Mouse (Mus musculus) forebrain, embryonic 16.5 days (tissue): ENCODE data around the gene Mad1l1. TPM values are rescaled to one million over a fixed set of nuclear protein-coding genes. Genes with fewer than 3 reads are reported as not detected.

Source experiments
- ATAC-seq: fragments of 200-750 bp; cut with Nextera tagmentation; 2 replicates; pipeline ENCODE4 v1.8.0; 2017; ENCODE audit warnings: mild to moderate bottlenecking, moderate library complexity
- H3K27ac ChIP-seq: fragments of 300-500 bp; sonication (generic); 2 replicates; pipeline ENCODE4 v1.5.1; 2014; ENCODE audit warnings: low read length, control low read depth
- H3K27me3 ChIP-seq: fragments of 300-500 bp; sonication (generic); replicated peaks from 2 replicates; pipeline ENCODE4 v1.6.1; 2014; ENCODE audit warnings: low read length; ENCODE audit not compliant: control insufficient read depth, insufficient read depth
- H3K36me3 ChIP-seq: fragments of 300-500 bp; sonication (generic); 2 replicates; pipeline ENCODE4 v1.6.1; 2014; ENCODE audit not compliant: control insufficient read depth, insufficient read depth
- H3K4me1 ChIP-seq: fragments of 300-500 bp; sonication (generic); replicated peaks from 2 replicates; pipeline ENCODE4 v1.6.1; 2014; ENCODE audit warnings: low read length; ENCODE audit not compliant: control insufficient read depth, insufficient read depth
- H3K4me2 ChIP-seq: fragments of 300-500 bp; sonication (generic); 2 replicates; pipeline ENCODE4 v1.6.1; 2014; ENCODE audit warnings: mild to moderate bottlenecking, low read length, control low read depth
- H3K4me3 ChIP-seq: fragments of 300-500 bp; sonication (generic); replicated peaks from 2 replicates; pipeline ENCODE4 v1.5.1; 2014; ENCODE audit warnings: mild to moderate bottlenecking, low read length, control low read depth
- H3K9ac ChIP-seq: fragments of 300-500 bp; sonication (generic); replicated peaks from 2 replicates; pipeline ENCODE4 v1.6.1; 2014; ENCODE audit warnings: low read depth, low read length, control low read depth
- H3K9me3 ChIP-seq: fragments of 300-500 bp; sonication (generic); 2 replicates; pipeline ENCODE4 v1.6.1; 2016; ENCODE audit warnings: low read length; ENCODE audit not compliant: control insufficient read depth
- WGBS: fragments of 180-500 bp; shearing (Covaris S2); extraction: QIAGEN DNeasy Blood & Tissue Kit; methylation state at CpG from one replicate; pipeline ENCODE4 v1.1.7; 2014; 5-methylcytosine and 5-hydroxymethylcytosine counted together
- polyA plus RNA-seq: library from polyadenylated mRNA; unstranded; fragments of >200 nt; fragmentation: Nextera tagmentation; extraction: Ambion mirVana; gene quantifications from 2 replicates; pipeline ENCODE4 v1.2.1, GENCODE M21; 2015

Gene Mad1l1
- polyA plus RNA-seq, 1 experiment from 2014 or later, result 33.4 TPM

- no peak for ATAC-seq
- no peak overlapping the region for H3K27ac ChIP-seq
- H3K9me3 ChIP-seq, result no peaks in the 10 kb centered on the region
- peaks cover 3% of the 10 kb centered on the region; the same call in 1 of the 2 replicates for H3K4me1 ChIP-seq
- WGBS, result 30% methylated on average over 2 of the region's 2 CpGs
- H3K27me3 ChIP-seq, result no peaks in the 10 kb centered on the region
- no peaks in the 10 kb centered on the region for H3K36me3 ChIP-seq
- no peak overlapping the region for H3K4me2 ChIP-seq
- no peak overlapping the region for H3K4me3 ChIP-seq
- no peak overlapping the region for H3K9ac ChIP-seq
Observed at GRCm38 (mm10) chr5:140217900-140218299, 103.5 kb downstream of the Mad1l1 start.

- Histone ChIP-seq H3K9ac (no peak overlapping the region), H3K27ac (no peak overlapping the region), H3K4me1 (peaks cover 3% of the 10 kb centered on the region; the same call in 1 of the 2 replicates), H3K4me3 (no peak overlapping the region), H3K27me3 (no peaks in the 10 kb centered on the region), H3K4me2 (no peak overlapping the region), H3K36me3 (no peaks in the 10 kb centered on the region), H3K9me3 (no peaks in the 10 kb centered on the region)
- no peak for ATAC-seq
- 83% methylated on average over 3 of the region's 3 CpGs for WGBS
Observed at GRCm38 (mm10) chr5:140217083-140217482, 104.3 kb downstream of the Mad1l1 start.

GRCm38 (mm10) chr5:140215471-140216087 lies 105.8 kb downstream of the Mad1l1 start:
- Histone ChIP-seq H3K9me3 (no peaks in the 10 kb centered on the region), H3K4me2 (no peak overlapping the region), H3K27ac (no peak overlapping the region), H3K36me3 (no peaks in the 10 kb centered on the region), H3K4me1 (peaks cover 3% of the 10 kb centered on the region; the same call in 1 of the 2 replicates), H3K27me3 (no peaks in the 10 kb centered on the region), H3K4me3 (no peak overlapping the region), H3K9ac (no peak overlapping the region)
- ATAC-seq, result no peak
- WGBS, result 76% methylated on average over 4 of the region's 4 CpGs

GRCm38 (mm10) chr5:140213001-140213400 lies 108.4 kb downstream of the Mad1l1 start:
- peaks cover 11% of the 10 kb centered on the region for H3K4me1 ChIP-seq
- no peaks in the 10 kb centered on the region for H3K36me3 ChIP-seq
- H3K4me3 ChIP-seq, result no peak overlapping the region
- 87% methylated on average over 4 of the region's 4 CpGs for WGBS
- no peak overlapping the region for H3K27ac ChIP-seq
- H3K4me2 ChIP-seq, result no peak overlapping the region
- H3K9ac ChIP-seq, result no peak overlapping the region
- no peak for ATAC-seq
- no peaks in the 10 kb centered on the region for H3K27me3 ChIP-seq
- H3K9me3 ChIP-seq, result no peaks in the 10 kb centered on the region

DNA sequence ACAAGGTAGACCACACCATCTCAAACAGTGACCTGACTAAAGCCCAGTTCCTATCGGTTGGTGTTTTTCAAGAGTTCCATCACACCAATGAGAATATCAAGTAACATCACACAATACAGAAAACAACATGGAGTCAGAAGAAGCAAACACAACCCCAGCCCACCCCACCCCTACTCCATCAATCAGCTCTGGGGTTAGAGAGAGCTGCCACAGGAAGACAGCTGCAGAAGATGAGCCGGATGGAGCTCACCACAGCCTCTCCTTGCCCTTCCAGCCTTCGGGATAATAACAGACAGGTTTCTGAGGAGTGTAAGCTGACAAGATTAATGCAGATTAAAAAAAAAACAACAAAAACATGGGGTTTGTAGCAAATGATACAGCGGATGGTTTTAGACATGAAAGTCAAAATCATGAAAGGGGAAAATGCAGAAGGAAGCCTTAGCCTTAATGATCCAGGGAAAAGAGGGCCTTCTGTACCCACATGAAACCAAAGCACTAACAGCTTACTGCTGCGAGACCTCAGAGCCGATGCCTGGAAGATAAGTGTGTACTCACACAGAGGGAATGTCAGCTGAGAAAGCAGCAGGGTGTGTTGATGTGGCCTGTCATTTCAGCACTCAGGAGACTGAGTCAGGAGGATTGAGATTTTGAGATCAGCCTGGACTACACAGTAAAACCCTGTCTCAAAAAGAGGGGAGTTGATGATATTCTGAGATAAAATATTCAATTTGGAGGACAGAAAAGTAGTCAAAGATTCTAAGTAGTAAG lies 110.8 kb downstream of the Mad1l1 start:
- no peak overlapping the region for H3K4me3 ChIP-seq
- H3K27ac ChIP-seq, result no peak overlapping the region
- no peaks in the 10 kb centered on the region for H3K36me3 ChIP-seq
- 89% methylated on average over 6 of the region's 6 CpGs for WGBS
- no peak for ATAC-seq
- H3K4me1 ChIP-seq, result peaks cover 8% of the 10 kb centered on the region
- no peak overlapping the region for H3K9ac ChIP-seq
- H3K9me3 ChIP-seq, result no peaks in the 10 kb centered on the region
- no peak overlapping the region for H3K4me2 ChIP-seq
- no peaks in the 10 kb centered on the region for H3K27me3 ChIP-seq

DNA sequence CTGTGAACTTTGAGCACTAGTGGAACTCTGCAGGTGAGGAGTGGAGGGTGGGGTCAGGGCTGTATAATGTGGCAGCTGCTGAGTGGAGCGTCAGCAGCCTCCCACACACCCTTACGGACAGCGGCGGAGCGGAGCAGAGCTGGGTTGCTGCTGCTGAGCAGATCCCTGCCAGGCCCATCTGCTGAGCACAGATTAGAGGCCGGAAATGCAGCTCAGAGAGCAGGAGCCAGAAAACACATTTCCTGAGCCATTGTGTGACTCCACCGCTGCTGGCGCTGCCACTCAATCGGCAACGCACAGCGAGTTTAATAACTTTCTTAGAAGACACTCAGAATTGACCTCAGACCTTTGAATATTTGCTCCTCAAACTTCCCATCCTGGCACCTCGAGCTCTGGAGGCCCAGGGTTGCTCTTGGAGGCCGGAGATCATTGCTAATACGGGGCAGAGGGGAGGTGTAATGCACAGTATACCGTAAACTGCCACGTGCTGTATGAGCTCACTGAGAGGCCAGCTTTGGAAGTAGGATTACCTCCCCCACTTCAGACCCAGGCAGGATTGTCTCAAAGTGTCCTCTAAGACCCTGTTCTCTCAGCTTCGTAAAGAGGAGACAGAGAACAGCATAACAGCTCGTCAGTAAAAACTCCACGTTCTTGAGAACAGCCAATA lies 112.5 kb downstream of the Mad1l1 start:
- peak; percentile 69; the same call in 1 of the 2 replicates for ATAC-seq
- Histone ChIP-seq H3K4me3 (no peak overlapping the region), H3K4me1 (peaks cover 8% of the 10 kb centered on the region), H3K9me3 (no peaks in the 10 kb centered on the region), H3K4me2 (no peak overlapping the region), H3K9ac (no peak overlapping the region), H3K36me3 (no peaks in the 10 kb centered on the region), H3K27ac (no peak overlapping the region), H3K27me3 (no peaks in the 10 kb centered on the region)
- 35% methylated on average over 19 of the region's 19 CpGs for WGBS

DNA sequence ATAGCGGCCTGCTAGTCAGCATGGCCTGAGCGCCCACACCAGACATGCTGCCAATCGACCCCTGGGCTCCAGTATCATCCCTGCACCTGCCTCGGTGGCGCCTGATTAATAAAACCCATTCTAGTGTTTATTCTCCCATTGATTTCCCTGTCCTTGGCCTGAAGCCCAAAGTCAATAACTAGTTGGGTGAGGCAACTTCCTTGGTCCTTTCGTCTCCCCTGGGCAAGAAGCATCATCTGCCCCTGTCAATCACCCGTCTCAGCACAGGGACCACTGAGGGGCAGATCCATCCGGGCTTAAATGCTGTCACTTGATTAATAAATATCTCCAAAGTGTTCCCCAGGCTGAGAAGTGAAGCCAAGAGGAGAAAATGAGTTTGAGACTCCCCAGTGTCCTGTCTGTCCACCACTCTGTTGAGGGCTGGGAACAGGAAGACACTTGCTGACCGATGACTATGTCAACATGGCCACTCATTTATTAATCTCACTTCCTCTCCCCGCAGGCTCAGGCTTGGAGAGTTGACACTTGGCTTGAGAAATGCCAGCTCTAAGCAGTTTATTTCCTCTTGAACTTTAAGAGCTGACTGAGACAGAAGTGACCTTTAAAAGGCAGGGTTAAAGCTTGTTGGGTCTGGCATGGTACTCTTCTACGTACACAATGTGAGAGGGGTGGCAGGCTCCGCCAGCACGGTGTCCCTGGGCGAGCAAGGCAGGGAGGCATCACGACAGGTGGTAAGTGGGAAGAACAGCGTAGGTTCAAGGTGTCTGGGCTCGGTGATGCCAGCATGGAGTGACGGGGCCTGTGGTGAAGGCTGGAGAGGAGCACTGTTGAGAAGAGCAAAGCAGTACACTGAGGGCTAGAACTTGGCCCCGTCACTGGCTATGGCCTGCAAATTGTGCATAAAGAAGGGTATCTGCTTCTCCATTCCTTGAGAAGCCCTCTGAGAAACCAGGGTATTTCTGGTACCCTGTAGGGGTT lies 114.3 kb downstream of the Mad1l1 start:
- Histone ChIP-seq H3K4me2 (no peak overlapping the region), H3K36me3 (no peaks in the 10 kb centered on the region), H3K4me3 (no peak overlapping the region), H3K9me3 (no peaks in the 10 kb centered on the region), H3K27me3 (no peaks in the 10 kb centered on the region), H3K4me1 (peaks cover 8% of the 10 kb centered on the region), H3K9ac (no peak overlapping the region), H3K27ac (no peak overlapping the region)
- WGBS, result 93% methylated on average over 19 of the region's 19 CpGs
- no peak for ATAC-seq

- H3K36me3 ChIP-seq, result no peaks in the 10 kb centered on the region
- no peak overlapping the region for H3K4me2 ChIP-seq
- ATAC-seq, result no peak
- H3K4me3 ChIP-seq, result no peak overlapping the region
- 94% methylated on average over 2 of the region's 2 CpGs for WGBS
- no peaks in the 10 kb centered on the region for H3K9me3 ChIP-seq
- H3K4me1 ChIP-seq, result peaks cover 8% of the 10 kb centered on the region
- H3K27ac ChIP-seq, result no peak overlapping the region
- H3K9ac ChIP-seq, result no peak overlapping the region
- H3K27me3 ChIP-seq, result no peaks in the 10 kb centered on the region
Observed at GRCm38 (mm10) chr5:140205991-140206390, 115.4 kb downstream of the Mad1l1 start.
